Mouse (Mus musculus) ES-E14 (cell line): ENCODE results near the gene Clcnka. TPM values are rescaled to one million over a fixed set of nuclear protein-coding genes. Genes with fewer than 3 reads are reported as not detected.

ENCODE experiments used
- DNase-seq: peaks from one replicate; pipeline ENCODE4 v3.0.0-alpha.2; 2013; ENCODE audit warnings: low read depth, low spot score
- H3K27ac ChIP-seq: 2 replicates; pipeline ENCODE4 v1.5.1; 2012; ENCODE audit warnings: low read depth, mild to moderate bottlenecking, low read length, moderate library complexity, mixed read lengths; ENCODE audit not compliant: poor library complexity, insufficient read depth, severe bottlenecking
- H3K36me3 ChIP-seq: 2 replicates; pipeline ENCODE4 v1.6.1; 2012; ENCODE audit warnings: mild to moderate bottlenecking, low read length, moderate library complexity, mixed read lengths; ENCODE audit not compliant: control insufficient read depth, poor library complexity, insufficient read depth, severe bottlenecking
- H3K4me1 ChIP-seq, 2 experiments: fragments of 150-350 bp in 1 of 2; sonication (generic) in 1 of 2; 2 replicates each; pipeline ENCODE4 v1.6.1; 2012; ENCODE audit warnings: low read length in 2 of 2, mild to moderate bottlenecking in 1 of 2, mixed read lengths in 1 of 2; ENCODE audit not compliant: control insufficient read depth in 2 of 2, insufficient read depth in 2 of 2, poor library complexity in 1 of 2
- H3K4me3 ChIP-seq, 2 experiments: fragments of 150-350 bp in 1 of 2; sonication (generic) in 1 of 2; 2 replicates each; pipeline ENCODE4 v1.5.1; 2012; ENCODE audit warnings: low read length in 2 of 2, low read depth in 1 of 2, mild to moderate bottlenecking in 1 of 2, mixed read lengths in 1 of 2; ENCODE audit not compliant: insufficient read depth in 1 of 2, poor library complexity in 1 of 2, severe bottlenecking in 1 of 2
- H3K9ac ChIP-seq: 2 replicates; pipeline ENCODE4 v1.6.1; 2012; ENCODE audit warnings: low read depth, mild to moderate bottlenecking, low read length, mixed read lengths; ENCODE audit not compliant: poor library complexity, insufficient read depth, severe bottlenecking
- H3K9me3 ChIP-seq: fragments of 150-350 bp; sonication (generic); 2 replicates; pipeline ENCODE4 v1.6.1; 2012; ENCODE audit warnings: low read depth, mild to moderate bottlenecking, low read length; ENCODE audit not compliant: control insufficient read depth, insufficient read depth
- CHD2 ChIP-seq: IDR thresholded peaks from 2 replicates; pipeline ENCODE4 v1.6.1; 2014; ENCODE audit warnings: mild to moderate bottlenecking, low read depth, low read length, inconsistent platforms
- HCFC1 ChIP-seq: IDR thresholded peaks from 2 replicates; pipeline ENCODE4 v1.6.1; 2012; ENCODE audit warnings: low read length, inconsistent platforms, borderline replicate concordance; ENCODE audit not compliant: insufficient read depth
- MAFK ChIP-seq: IDR thresholded peaks from 2 replicates; pipeline ENCODE4 v1.6.1; 2014; ENCODE audit warnings: mild to moderate bottlenecking, low read depth, low read length, inconsistent platforms; ENCODE audit not compliant: insufficient read depth
- ZC3H11A ChIP-seq: IDR thresholded peaks from 2 replicates; pipeline ENCODE4 v1.6.1; 2012; ENCODE audit warnings: low read depth, mild to moderate bottlenecking, inconsistent platforms, low read length, borderline replicate concordance
- ZNF384 ChIP-seq: IDR thresholded peaks from 2 replicates; pipeline ENCODE4 v1.6.1; 2012; ENCODE audit warnings: low read depth, low read length, inconsistent platforms
- in situ Hi-C, 2 experiments: fragments of 600-800 bp; cut with MboI; formaldehyde crosslinking; loops; one replicate each; pipeline ENCODE4 v1.15.1; 2025; ENCODE audit warnings: low sequenced_read_pairs in 2 of 2, inconsistent platforms in 1 of 2; ENCODE audit not compliant: unreplicated experiment in 2 of 2
- total RNA-seq: library from RNA; depleted of rRNA; stranded (reverse); fragments of 300-350 nt; gene quantifications from 2 replicates; pipeline ENCODE4 v1.2.3, GENCODE M21; 2012

The Clcnka gene
- total RNA-seq, 1 experiment = 0.62 TPM

- no peak overlapping the region for H3K9ac ChIP-seq
- in situ Hi-C loops = loop anchor here in 1 of 2 experiments (5.0 kb wide), 1 partner anchor 184 kb away; no protein-coding TSS in a partner anchor
- no peaks in the 10 kb centered on the region for H3K9me3 ChIP-seq
- H3K27ac ChIP-seq = no peak overlapping the region
- peaks cover 0 to 4% of the 10 kb centered on the region in 2 experiments; a peak in 1 of 4 replicates for H3K4me1 ChIP-seq
- no peak for DNase-seq
- H3K4me3 ChIP-seq = no peak overlapping the region
- TF ChIP-seq ZC3H11A (no peak), ZNF384 (no peak), HCFC1 (no peak), CHD2 (no peak), MAFK (no peak)
- no peaks in the 10 kb centered on the region for H3K36me3 ChIP-seq
Measured at GRCm38 (mm10) chr4:141408577-141408976, 10.1 kb upstream of the Clcnka start.

GRCm38 (mm10) chr4:141406516-141407299 lies 8.2 kb upstream of the Clcnka start:
- no peak overlapping the region for H3K27ac ChIP-seq
- no peak for DNase-seq
- no peaks in the 10 kb centered on the region for H3K36me3 ChIP-seq
- no peak overlapping the region for H3K4me3 ChIP-seq
- H3K4me1 ChIP-seq = peaks cover 0 to 4% of the 10 kb centered on the region in 2 experiments; a peak in 1 of 4 replicates
- H3K9me3 ChIP-seq = no peaks in the 10 kb centered on the region
- in situ Hi-C loops = loop anchor here in 1 of 2 experiments (5.0 kb wide), 1 partner anchor 186 kb away; no protein-coding TSS in a partner anchor
- TF ChIP-seq MAFK = no peak
- H3K9ac ChIP-seq = no peak overlapping the region

GRCm38 (mm10) chr4:141405314-141405622 lies 6.7 kb upstream of the Clcnka start:
- H3K9me3 ChIP-seq = no peaks in the 10 kb centered on the region
- no peak overlapping the region for H3K9ac ChIP-seq
- in situ Hi-C loops = loop anchor here in 1 of 2 experiments (5.0 kb wide), 1 partner anchor 187 kb away; no protein-coding TSS in a partner anchor
- H3K36me3 ChIP-seq = no peaks in the 10 kb centered on the region
- no peak for DNase-seq
- TF ChIP-seq MAFK (no peak), ZNF384 (no peak), HCFC1 (no peak), ZC3H11A (no peak), CHD2 (no peak)
- no peak overlapping the region for H3K27ac ChIP-seq
- peaks cover 0 to 4% of the 10 kb centered on the region in 2 experiments; a peak in 1 of 4 replicates for H3K4me1 ChIP-seq
- H3K4me3 ChIP-seq = no peak overlapping the region

- TF ChIP-seq ZC3H11A (peak; percentile 62; the same call in 1 of the 2 replicates), MAFK (no peak)
- in situ Hi-C loops = loop anchor here in 1 of 2 experiments (5.0 kb wide), 2 partner anchors 73 to 188 kb away; no protein-coding TSS in a partner anchor
- Histone ChIP-seq H3K9me3 (no peaks in the 10 kb centered on the region), H3K36me3 (no peaks in the 10 kb centered on the region), H3K4me3 (no peak overlapping the region), H3K9ac (peak overlapping the region; percentile 15; the same call in 1 of the 2 replicates), H3K4me1 (peaks cover 0 to 7% of the 10 kb centered on the region in 2 experiments; a peak in 1 of 4 replicates), H3K27ac (no peak overlapping the region)
- DNase-seq = peak; percentile 73
Measured at GRCm38 (mm10) chr4:141404518-141405313, 6.2 kb upstream of the Clcnka start.
